Mouse (Mus musculus) A20 (cell line): Measurements from ENCODE around the gene Apbb2.

Experiments used
- DNase-seq: peaks from one replicate; pipeline ENCODE4 v3.0.0-alpha.2; 2011; ENCODE audit warnings: low read depth, low spot score

Apbb2 gene

GRCm38 (mm10) chr5:66476266-66476665 lies 142.3 kb downstream of the Apbb2 start:
- DNase-seq, result no peak

- no peak for DNase-seq
These were observed 142.8 kb downstream of the Apbb2 start for GRCm38 (mm10) chr5:66475824-66476223.

GRCm38 (mm10) chr5:66474153-66474552 lies 144.4 kb downstream of the Apbb2 start:
- no peak for DNase-seq

- no peak for DNase-seq
These were observed 145.0 kb downstream of the Apbb2 start for GRCm38 (mm10) chr5:66473599-66473998.

GRCm38 (mm10) chr5:66470837-66471236 lies 147.7 kb downstream of the Apbb2 start:
- no peak for DNase-seq

- no peak for DNase-seq
These were observed 148.9 kb downstream of the Apbb2 start for GRCm38 (mm10) chr5:66469685-66470084.

- DNase-seq, result no peak
These were observed 150.1 kb downstream of the Apbb2 start for GRCm38 (mm10) chr5:66468331-66469001.

- no peak for DNase-seq
These were observed 155.9 kb downstream of the Apbb2 start for GRCm38 (mm10) chr5:66462665-66463064.

- no peak for DNase-seq
These were observed 159.7 kb downstream of the Apbb2 start for GRCm38 (mm10) chr5:66458851-66459250.

GRCm38 (mm10) chr5:66455271-66455670 lies 163.3 kb downstream of the Apbb2 start:
- no peak for DNase-seq

GRCm38 (mm10) chr5:66454826-66455225 lies 163.8 kb downstream of the Apbb2 start:
- DNase-seq, result no peak

- DNase-seq, result no peak
These were observed 165.5 kb downstream of the Apbb2 start for GRCm38 (mm10) chr5:66453106-66453505.

- no peak for DNase-seq
These were observed 167.0 kb downstream of the Apbb2 start for GRCm38 (mm10) chr5:66451561-66451960.

GRCm38 (mm10) chr5:66445497-66445896 lies 173.1 kb downstream of the Apbb2 start:
- no peak for DNase-seq

- no peak for DNase-seq
These were observed 176.3 kb downstream of the Apbb2 start for GRCm38 (mm10) chr5:66442260-66442659.

GRCm38 (mm10) chr5:66436791-66437246 lies 181.8 kb downstream of the Apbb2 start:
- DNase-seq, result no peak

GRCm38 (mm10) chr5:66435158-66435557 lies 183.4 kb downstream of the Apbb2 start:
- no peak for DNase-seq

GRCm38 (mm10) chr5:66429076-66429475 lies 189.5 kb downstream of the Apbb2 start:
- no peak for DNase-seq

- DNase-seq, result no peak
These were observed 190.5 kb downstream of the Apbb2 start for GRCm38 (mm10) chr5:66428071-66428470.

GRCm38 (mm10) chr5:66423909-66424308 lies 194.7 kb downstream of the Apbb2 start:
- DNase-seq, result peak; percentile 13

GRCm38 (mm10) chr5:66423466-66423865 lies 195.1 kb downstream of the Apbb2 start:
- DNase-seq, result no peak

GRCm38 (mm10) chr5:66421954-66422353 lies 196.6 kb downstream of the Apbb2 start:
- no peak for DNase-seq

- no peak for DNase-seq
These were observed 197.4 kb downstream of the Apbb2 start for GRCm38 (mm10) chr5:66421230-66421629.

- no peak for DNase-seq
These were observed 198.6 kb downstream of the Apbb2 start for GRCm38 (mm10) chr5:66420011-66420410.
